Mouse (Mus musculus): ENCODE data around the gene Gm14137. TPM values are rescaled to one million over a fixed set of nuclear protein-coding genes. Genes with fewer than 3 reads are reported as not detected.
A peak's percentile ranks its signal among the peaks of the same experiment; 100 is the strongest.

Gene Gm14137
- total RNA-seq (2012; rRNA removed) (4.7 and 9.2 TPM in 2 replicates), total RNA-seq (2014; rRNA removed) (2.3 and 2.6 TPM in 2 replicates), polyA plus RNA-seq (2012; ENCODE audit: insufficient read length, low read depth) (3.3 and 3.4 TPM in 2 replicates)

GRCm38 (mm10) chr2:119173991-119174651, at the start of gene Gm14137:
Gene Gm14137 (plus strand): TSS chr2:119174509.
- dilution Hi-C loops (cut with MboI; ENCODE audit: extremely low pct_ligation_motif_present, extremely low pct_unique_long_range_greater_than_20kb, low sequenced_read_pairs) (no loop called here), in situ Hi-C loops (cut with MboI; ENCODE audit: low pct_ligation_motif_present, low pct_unique_long_range_greater_than_20kb, low sequenced_read_pairs) (no loop called here)
- H3K4me1 ChIP-seq (ENCODE audit: control insufficient read depth in 1 of 2, insufficient read depth in 2 of 2) = peaks cover 42 to 95% of the 10 kb centered on the region in 2 experiments
- peaks cover 10 to 21% of the 10 kb centered on the region in 2 experiments for H3K36me3 ChIP-seq (replicated peaks in 1 of 2; ENCODE audit: control insufficient read depth in 1 of 2, insufficient read depth in 1 of 2, low read length in 1 of 2)
- H3K27me3 ChIP-seq (replicated peaks) = no peaks in the 10 kb centered on the region
- H3K4me3 ChIP-seq (replicated peaks in 1 of 3; ENCODE audit: low read depth in 2 of 3, low read length in 2 of 3, poor library complexity in 1 of 3) = peak within 1 kb of the TSS; percentile 54 to 57 (median 57)
- TF ChIP-seq TCF12 (IDR thresholded peaks at IDR 0.05; ENCODE audit: low read depth, low read length) (peak; percentile 91), ZMIZ1 (IDR thresholded peaks at IDR 0.05; ENCODE audit: low read depth, low read length) (peak; percentile 32; the same call in 1 of the 2 replicates), GABPA (IDR thresholded peaks at IDR 0.05; ENCODE audit: insufficient replicate concordance, low read depth, low read length) (no peak), NRF1 (IDR thresholded peaks at IDR 0.05; ENCODE audit: low read depth, low read length) (0 out of 2 replicates have a peak, but pooled peaks have one; percentile 5), USF1 (IDR thresholded peaks at IDR 0.05; ENCODE audit: low read depth, low read length) (no peak; the same call in 1 of the 2 replicates), RCOR1 (conservative IDR thresholded peaks at IDR 0.05; ENCODE audit: low read depth, low read length) (no peak), BHLHE40 (IDR thresholded peaks at IDR 0.05; ENCODE audit: low read depth, low read length) (peak; percentile 86), EP300 (IDR thresholded peaks at IDR 0.05; ENCODE audit: low read length) (peak; percentile 52; the same call in 1 of the 2 replicates), POLR2AphosphoS2 (IDR thresholded peaks at IDR 0.05; ENCODE audit: low read depth, low read length) (no peak), POLR2A (IDR thresholded peaks at IDR 0.05; ENCODE audit: low read depth, low read length) (peak; percentile 41; the same call in 1 of the 2 replicates), SIN3A (IDR thresholded peaks at IDR 0.05; ENCODE audit: low read length) (peak; percentile 95), JUND (conservative IDR thresholded peaks at IDR 0.05; ENCODE audit: low read depth, low read length) (no peak), ELF1 (IDR thresholded peaks at IDR 0.05; ENCODE audit: low read depth, low read length) (0 out of 2 replicates have a peak, but pooled peaks have one; percentile 54), MXI1 (IDR thresholded peaks at IDR 0.05; ENCODE audit: low read depth, low read length) (peak; percentile 75), MAFK (IDR thresholded peaks at IDR 0.05; ENCODE audit: insufficient replicate concordance, low read length) (peak; percentile 59; the same call in 1 of the 2 replicates), CTCF (conservative IDR thresholded peaks at IDR 0.05 in 1 of 2, IDR thresholded peaks at IDR 0.05 in 1 of 2; ENCODE audit: low read depth in 2 of 2, low read length in 2 of 2) (no peak), TBP (conservative IDR thresholded peaks at IDR 0.05; ENCODE audit: low read depth, low read length) (peak; percentile 63; the same call in 1 of the 2 replicates), MEF2A (IDR thresholded peaks at IDR 0.05; ENCODE audit: borderline replicate concordance, low read depth, low read length) (peak; percentile 85), MAZ (IDR thresholded peaks at IDR 0.05; ENCODE audit: low read depth, low read length) (peak; percentile 75; the same call in 1 of the 2 replicates), ETS1 (conservative IDR thresholded peaks at IDR 0.05; ENCODE audit: low read depth, low read length) (peak; percentile 98), MYC (IDR thresholded peaks at IDR 0.05; ENCODE audit: low read depth, low read length) (no peak), USF2 (conservative IDR thresholded peaks at IDR 0.05; ENCODE audit: low read depth, low read length) (no peak)
- H3K9me3 ChIP-seq (replicated peaks; ENCODE audit: low read length) = peaks cover 5% of the 10 kb centered on the region
- peak within 1 kb of the TSS; percentile 62 for H3K9ac ChIP-seq (ENCODE audit: insufficient read depth, low read depth)
- peak; percentile 93 for DNase-seq (ENCODE audit: extremely low read depth)
- H3K79me2 ChIP-seq (replicated peaks; ENCODE audit: control insufficient read depth, extremely low read depth, insufficient read depth, poor library complexity, severe bottlenecking) = no peaks in the 10 kb centered on the region; the same call in 1 of the 2 replicates
- peak within 1 kb of the TSS; percentile 85 for H3K4me2 ChIP-seq (ENCODE audit: insufficient read depth, low read depth, poor library complexity, severe bottlenecking)
- H3K27ac ChIP-seq (ENCODE audit: insufficient read depth, low read depth) = peak within 1 kb of the TSS; percentile 93
